Mouse (Mus musculus) myocyte (in vitro differentiated cells): ENCODE results near the gene Ptprd.

Source experiments
- E2F4 ChIP-seq: IDR thresholded peaks from one replicate; pipeline ENCODE4 v1.6.1; 2011; ENCODE audit warnings: mild to moderate bottlenecking, control low read depth, moderate library complexity; ENCODE audit not compliant: insufficient read depth
- MAX ChIP-seq: IDR thresholded peaks from one replicate; pipeline ENCODE4 v1.6.1; 2011; ENCODE audit warnings: low read depth, mild to moderate bottlenecking, control low read depth
- MYOD1 ChIP-seq, 3 experiments: IDR thresholded peaks; one replicate each; pipeline ENCODE4 v1.6.1; 2011; ENCODE audit warnings: control low read depth in 2 of 3, low read depth in 2 of 3, mild to moderate bottlenecking in 2 of 3, moderate library complexity in 1 of 3; ENCODE audit not compliant: insufficient read length in 2 of 3, control insufficient read depth in 1 of 3
- POLR2A ChIP-seq: IDR thresholded peaks from one replicate; pipeline ENCODE4 v1.6.1; 2011; ENCODE audit warnings: low read depth, mild to moderate bottlenecking, control low read depth, moderate library complexity; ENCODE audit not compliant: insufficient read length
- TCF12 ChIP-seq: IDR thresholded peaks from one replicate; pipeline ENCODE4 v1.6.1; 2011; ENCODE audit warnings: mild to moderate bottlenecking, control low read depth; ENCODE audit not compliant: poor library complexity, insufficient read depth, severe bottlenecking

- no peak for TF ChIP-seq TCF12
- TF ChIP-seq POLR2A: no peak
- TF ChIP-seq E2F4: no peak
- TF ChIP-seq MAX: no peak
- TF ChIP-seq MYOD1 (IDR thresholded peaks at IDR 0.05; ENCODE audit: control insufficient read depth in 1 of 3, insufficient read length in 2 of 3, low read depth in 2 of 3): no peak
These were observed 951.8 kb downstream of the Ptprd start for GRCm38 (mm10) chr4:77259972-77260290.
